Mouse (Mus musculus): Measurements from ENCODE around the gene Gm49336. TPM values are rescaled to one million over a fixed set of nuclear protein-coding genes. Genes with fewer than 3 reads are reported as not detected.

Gene Gm49336
- polyA plus RNA-seq, 1 experiment from 2014 or later: 61.0 TPM

MicroRNAs within 50 kb of the gene (microRNA counts, 519-probe panel; counts per million panel counts)
- not detected for microRNA mmu-miR-719

Small RNA genes lying within 50 kb of the gene (microRNA-seq; reads per million reads assigned to microRNA genes)
- not detected for gene Mir719

Other genes starting within 250 kb of the Gm49336 start
- gene Atp8a2, start 54.3 kb downstream of the Gm49336 start, polyA plus RNA-seq (2014; fragmentation: Nextera tagmentation; extraction: Ambion mirVana): 13.0 and 22.7 TPM in 2 replicates
- not detected in 2 replicates for gene Nupl1, start 76 bp downstream of the Gm49336 start, polyA plus RNA-seq (2014; fragmentation: Nextera tagmentation; extraction: Ambion mirVana)
- gene Mtmr6, start 13.7 kb upstream of the Gm49336 start, polyA plus RNA-seq (2014; fragmentation: Nextera tagmentation; extraction: Ambion mirVana): 68.2 and 74.9 TPM in 2 replicates
- gene Amer2, start 121.8 kb upstream of the Gm49336 start, polyA plus RNA-seq (2014; fragmentation: Nextera tagmentation; extraction: Ambion mirVana): 9.4 and 16.0 TPM in 2 replicates